Mouse (Mus musculus) megakaryocyte, embryonic 14.5 days (primary cell): ENCODE results near the gene Sdccag8. TPM values are rescaled to one million over a fixed set of nuclear protein-coding genes. Genes with fewer than 3 reads are reported as not detected.

Experiments
- H3K27me3 ChIP-seq: replicated peaks from 2 replicates; pipeline ENCODE3; 2012; ENCODE audit warnings: inconsistent platforms
- H3K36me3 ChIP-seq: replicated peaks from 2 replicates; pipeline ENCODE3; 2012; ENCODE audit warnings: low read length, inconsistent platforms, mixed read lengths
- H3K4me1 ChIP-seq: 2 replicates; pipeline ENCODE4 v1.6.1; 2012; ENCODE audit warnings: inconsistent platforms
- H3K4me3 ChIP-seq: replicated peaks from 2 replicates; pipeline ENCODE3; 2012; ENCODE audit warnings: moderate library complexity, mild to moderate bottlenecking, inconsistent platforms
- H3K9me3 ChIP-seq: 2 replicates; pipeline ENCODE4 v1.6.1; 2012; ENCODE audit warnings: inconsistent platforms
- FLI1 ChIP-seq: IDR thresholded peaks from 2 replicates; pipeline ENCODE4 v1.6.1; 2012; ENCODE audit warnings: low read length, inconsistent platforms, mixed read lengths
- GATA1 ChIP-seq: IDR thresholded peaks from 3 replicates; pipeline ENCODE4 v1.6.1; 2012; ENCODE audit warnings: mixed read lengths, low read length, inconsistent platforms, borderline replicate concordance
- polyA plus RNA-seq: library from polyadenylated mRNA; stranded (reverse); fragments of >175 nt; gene quantifications from 2 replicates; pipeline ENCODE4 v1.2.3, GENCODE M21; 2012; ENCODE audit warnings: low replicate concordance; ENCODE audit not compliant: insufficient read depth

The Sdccag8 gene
- polyA plus RNA-seq, 1 experiment = 3.0 TPM

DNA sequence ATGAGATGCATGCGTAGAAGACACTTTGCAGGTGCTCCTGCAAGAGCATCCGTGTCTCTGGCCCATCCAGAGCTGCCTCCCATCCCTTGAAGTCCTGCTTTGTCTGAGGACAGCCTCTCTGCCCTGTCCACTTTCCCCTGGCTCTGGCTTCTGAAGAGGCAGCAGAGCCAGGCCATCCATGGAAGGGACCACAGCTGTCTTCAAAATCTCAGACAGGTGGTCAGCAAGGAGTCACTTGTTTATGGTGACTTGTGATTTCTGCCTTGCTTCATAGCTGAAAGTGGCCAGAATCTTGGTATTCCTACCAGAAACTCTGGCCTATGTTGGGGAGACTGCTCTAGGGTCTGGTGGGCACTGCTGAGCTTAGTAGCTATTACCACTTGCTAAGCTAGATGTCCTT, 202.3 kb downstream of the Sdccag8 start:
- H3K9me3 ChIP-seq = no peaks in the 10 kb centered on the region
- peaks cover 44% of the 10 kb centered on the region for H3K4me1 ChIP-seq
- H3K36me3 ChIP-seq = peaks cover 97% of the 10 kb centered on the region
- H3K27me3 ChIP-seq = no peaks in the 10 kb centered on the region
- H3K4me3 ChIP-seq = no peak overlapping the region
- no peak for TF ChIP-seq GATA1
- no peak for TF ChIP-seq FLI1

GRCm38 (mm10) chr1:177018750-177019149, 204.3 kb downstream of the Sdccag8 start:
- H3K4me1 ChIP-seq = peaks cover 27% of the 10 kb centered on the region
- H3K9me3 ChIP-seq = no peaks in the 10 kb centered on the region
- no peak for TF ChIP-seq FLI1
- no peak overlapping the region for H3K4me3 ChIP-seq
- peaks cover 97% of the 10 kb centered on the region for H3K36me3 ChIP-seq
- H3K27me3 ChIP-seq = no peaks in the 10 kb centered on the region

- Histone ChIP-seq H3K36me3 (peaks cover 97% of the 10 kb centered on the region), H3K9me3 (no peaks in the 10 kb centered on the region), H3K27me3 (no peaks in the 10 kb centered on the region), H3K4me3 (no peak overlapping the region), H3K4me1 (peaks cover 18% of the 10 kb centered on the region)
- TF ChIP-seq GATA1 (no peak), FLI1 (no peak)
These were observed 205.2 kb downstream of the Sdccag8 start for GRCm38 (mm10) chr1:177019668-177020067.

- no peak overlapping the region for H3K4me3 ChIP-seq
- H3K27me3 ChIP-seq = no peaks in the 10 kb centered on the region
- peaks cover 3% of the 10 kb centered on the region; the same call in 1 of the 2 replicates for H3K4me1 ChIP-seq
- no peak for TF ChIP-seq FLI1
- no peak for TF ChIP-seq GATA1
- no peaks in the 10 kb centered on the region for H3K9me3 ChIP-seq
- H3K36me3 ChIP-seq = peaks cover 92% of the 10 kb centered on the region
These were observed 208.3 kb downstream of the Sdccag8 start for GRCm38 (mm10) chr1:177022751-177023150.

GRCm38 (mm10) chr1:177027706-177028105, 213.2 kb downstream of the Sdccag8 start:
- Histone ChIP-seq H3K9me3 (no peaks in the 10 kb centered on the region), H3K27me3 (no peaks in the 10 kb centered on the region), H3K4me3 (no peak overlapping the region), H3K36me3 (peaks cover 87% of the 10 kb centered on the region), H3K4me1 (0 out of 2 replicates have a peak, but pooled peaks cover 3% of the 10 kb centered on the region)
- TF ChIP-seq GATA1 = no peak
- no peak for TF ChIP-seq FLI1

GRCm38 (mm10) chr1:177029032-177029431, 214.6 kb downstream of the Sdccag8 start:
- 0 out of 2 replicates have a peak, but pooled peaks cover 3% of the 10 kb centered on the region for H3K4me1 ChIP-seq
- no peak overlapping the region for H3K4me3 ChIP-seq
- peaks cover 76% of the 10 kb centered on the region for H3K36me3 ChIP-seq
- H3K9me3 ChIP-seq = no peaks in the 10 kb centered on the region
- no peaks in the 10 kb centered on the region for H3K27me3 ChIP-seq
- no peak for TF ChIP-seq FLI1
- TF ChIP-seq GATA1 = no peak

GRCm38 (mm10) chr1:177030669-177031068, 216.2 kb downstream of the Sdccag8 start:
- H3K27me3 ChIP-seq = no peaks in the 10 kb centered on the region
- H3K4me1 ChIP-seq = 0 out of 2 replicates have a peak, but pooled peaks cover 3% of the 10 kb centered on the region
- H3K9me3 ChIP-seq = no peaks in the 10 kb centered on the region
- H3K4me3 ChIP-seq = no peak overlapping the region
- peaks cover 70% of the 10 kb centered on the region for H3K36me3 ChIP-seq
- no peak for TF ChIP-seq FLI1
- no peak for TF ChIP-seq GATA1

GRCm38 (mm10) chr1:177031196-177031595, 216.7 kb downstream of the Sdccag8 start:
- Histone ChIP-seq H3K27me3 (no peaks in the 10 kb centered on the region), H3K4me3 (no peak overlapping the region), H3K9me3 (no peaks in the 10 kb centered on the region), H3K4me1 (0 out of 2 replicates have a peak, but pooled peaks cover 2% of the 10 kb centered on the region), H3K36me3 (peaks cover 68% of the 10 kb centered on the region)
- TF ChIP-seq FLI1 (no peak), GATA1 (no peak)

GRCm38 (mm10) chr1:177032233-177032632, 217.8 kb downstream of the Sdccag8 start:
- Histone ChIP-seq H3K4me3 (no peak overlapping the region), H3K36me3 (peaks cover 59% of the 10 kb centered on the region), H3K4me1 (no peaks in the 10 kb centered on the region), H3K27me3 (no peaks in the 10 kb centered on the region), H3K9me3 (no peaks in the 10 kb centered on the region)
- TF ChIP-seq FLI1 (no peak), GATA1 (no peak)

- H3K4me3 ChIP-seq = no peak overlapping the region
- peaks cover 32% of the 10 kb centered on the region for H3K36me3 ChIP-seq
- no peaks in the 10 kb centered on the region for H3K27me3 ChIP-seq
- no peaks in the 10 kb centered on the region for H3K4me1 ChIP-seq
- TF ChIP-seq GATA1 = no peak
- no peak for TF ChIP-seq FLI1
- no peaks in the 10 kb centered on the region for H3K9me3 ChIP-seq
These were observed 221.0 kb downstream of the Sdccag8 start for GRCm38 (mm10) chr1:177035460-177035859.

DNA sequence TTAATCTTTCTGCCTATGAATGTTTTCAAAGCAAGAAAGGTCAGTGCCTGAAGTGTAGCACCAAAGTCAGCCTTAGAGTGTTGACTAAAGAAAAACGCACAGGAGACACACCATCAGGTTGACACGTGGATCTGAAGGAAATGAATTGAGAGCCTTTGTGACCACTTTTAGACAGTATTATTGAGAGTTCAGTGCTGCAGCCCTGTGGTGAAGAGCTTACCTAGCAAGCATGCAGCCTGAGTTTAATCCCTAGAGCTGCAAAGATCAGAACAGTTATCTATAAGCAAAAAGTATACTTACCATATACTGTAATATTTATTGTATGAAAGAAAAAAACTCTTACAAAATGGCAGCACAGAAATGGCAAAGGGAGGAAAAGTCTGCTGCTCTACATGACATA, 223.9 kb downstream of the Sdccag8 start:
- H3K4me3 ChIP-seq = no peak overlapping the region
- H3K27me3 ChIP-seq = no peaks in the 10 kb centered on the region
- no peaks in the 10 kb centered on the region for H3K9me3 ChIP-seq
- peaks cover 17% of the 10 kb centered on the region for H3K36me3 ChIP-seq
- no peak for TF ChIP-seq GATA1
- TF ChIP-seq FLI1 = no peak
- H3K4me1 ChIP-seq = no peaks in the 10 kb centered on the region
